Mouse (Mus musculus) liver, embryonic 14.5 days (tissue): ENCODE results near the gene Tnp1. TPM values are rescaled to one million over a fixed set of nuclear protein-coding genes. Genes with fewer than 3 reads are reported as not detected.

ENCODE experiments used
- ATAC-seq: fragments of 200-750 bp; cut with Nextera tagmentation; 2 replicates; pipeline ENCODE4 v1.8.0; 2017; ENCODE audit warnings: moderate number of reproducible peaks, mild to moderate bottlenecking, moderate library complexity; ENCODE audit not compliant: insufficient read depth
- DNase-seq, 3 experiments: peaks; one replicate each; pipeline ENCODE4 v3.0.0-alpha.2; 2012 to 2013; ENCODE audit warnings: low read depth in 3 of 3, low spot score in 3 of 3
- H3K27ac ChIP-seq: fragments of 300-500 bp; sonication (generic); 2 replicates; pipeline ENCODE4 v1.5.1; 2014; ENCODE audit warnings: moderate library complexity, mild to moderate bottlenecking, control low read depth, inconsistent platforms
- H3K27me3 ChIP-seq: fragments of 300-500 bp; sonication (generic); 2 replicates; pipeline ENCODE4 v1.6.1; 2014; ENCODE audit warnings: mild to moderate bottlenecking, low read length, moderate library complexity; ENCODE audit not compliant: control insufficient read depth, insufficient read depth
- H3K36me3 ChIP-seq: fragments of 300-500 bp; sonication (generic); replicated peaks from 2 replicates; pipeline ENCODE4 v1.6.1; 2014; ENCODE audit warnings: low read depth; ENCODE audit not compliant: control insufficient read depth, insufficient read depth
- H3K4me1 ChIP-seq, 2 experiments: fragments of 200-500 bp in 1 of 2; fragments of 300-500 bp in 1 of 2; sonication (generic) in 1 of 2; replicated peaks; 2 replicates each; pipeline ENCODE4 v1.6.1; 2012 to 2014; ENCODE audit warnings: antibody characterized with exemption in 1 of 2, inconsistent platforms in 1 of 2, low read length in 1 of 2; ENCODE audit not compliant: control insufficient read depth in 2 of 2, insufficient read depth in 2 of 2
- H3K4me2 ChIP-seq: fragments of 300-500 bp; sonication (generic); 2 replicates; pipeline ENCODE4 v1.6.1; 2014; ENCODE audit warnings: low read depth, mild to moderate bottlenecking, control low read depth, moderate library complexity
- H3K4me3 ChIP-seq, 2 experiments: fragments of 200-500 bp in 1 of 2; fragments of 300-500 bp in 1 of 2; sonication (generic) in 1 of 2; 2 replicates each; pipeline ENCODE4 v1.5.1; 2012 to 2014; ENCODE audit warnings: low read depth in 2 of 2, low read length in 2 of 2, mild to moderate bottlenecking in 2 of 2, control low read depth in 1 of 2, inconsistent platforms in 1 of 2, moderate library complexity in 1 of 2; ENCODE audit not compliant: insufficient read depth in 1 of 2
- H3K9ac ChIP-seq: fragments of 300-500 bp; sonication (generic); replicated peaks from 2 replicates; pipeline ENCODE4 v1.6.1; 2014; ENCODE audit warnings: mild to moderate bottlenecking, control low read depth, moderate library complexity
- H3K9me3 ChIP-seq: fragments of 300-500 bp; sonication (generic); 2 replicates; pipeline ENCODE4 v1.6.1; 2016; ENCODE audit warnings: low read length, mixed read lengths; ENCODE audit not compliant: control insufficient read depth
- CTCF ChIP-seq: IDR thresholded peaks from 2 replicates; pipeline ENCODE4 v1.5.1; 2016; ENCODE audit warnings: antibody characterized with exemption, low read depth, control low read depth
- EP300 ChIP-seq: IDR thresholded peaks from 2 replicates; pipeline ENCODE4 v1.6.1; 2016; ENCODE audit warnings: antibody characterized with exemption, low read depth
- WGBS: fragments of 180-500 bp; shearing (Covaris S2); extraction: QIAGEN DNeasy Blood & Tissue Kit; methylation state at CpG from one replicate; pipeline ENCODE4 v1.1.7; 2014; ENCODE audit not compliant: insufficient replicate concordance; 5-methylcytosine and 5-hydroxymethylcytosine counted together
- polyA plus RNA-seq, 2 experiments: library from polyadenylated mRNA; depleted of rRNA in 1 of 2; stranded (reverse) in 1 of 2; unstranded in 1 of 2; fragments of >200 nt; fragmentation: Nextera tagmentation in 1 of 2; extraction: Ambion mirVana in 1 of 2; gene quantifications; 2 replicates each; pipeline versions ENCODE4 v1.2.1 to v1.2.3; 2012 to 2014

Tnp1 gene
- polyA plus RNA-seq (2012; rRNA removed) (not detected in 2 replicates), polyA plus RNA-seq (2014; fragmentation: Nextera tagmentation; extraction: Ambion mirVana) (not detected in 2 replicates)

DNA sequence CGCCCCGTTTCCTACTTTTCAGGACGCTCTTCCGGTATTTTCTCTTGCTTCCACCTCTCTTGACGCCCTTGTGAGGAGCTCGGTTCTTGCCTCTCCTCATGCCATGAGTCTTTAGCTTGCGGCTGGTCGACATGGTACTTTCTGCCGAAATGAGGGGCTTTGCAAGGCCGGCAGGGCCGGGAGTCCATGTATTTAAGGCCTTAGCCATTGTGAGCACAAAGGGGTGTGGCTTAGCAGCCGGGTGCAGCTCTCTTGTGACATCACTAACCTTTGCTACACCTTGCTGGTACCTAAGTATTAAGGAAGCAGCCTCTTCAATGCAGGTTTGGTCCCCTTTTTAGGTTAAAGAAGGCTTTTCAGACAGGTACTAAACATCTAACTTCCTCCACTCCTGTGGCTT lies at the start of gene Tnp1:
TSS of gene Tnp1 (minus strand) at position 179 of the 400 bp plus-strand sequence.
- H3K4me2 ChIP-seq: no peak within 1 kb of the TSS
- no peak within 1 kb of the TSS for H3K27ac ChIP-seq
- ATAC-seq (no peak), DNase-seq (no peak)
- no peak within 1 kb of the TSS for H3K4me3 ChIP-seq
- H3K9ac ChIP-seq: no peak within 1 kb of the TSS
- WGBS: 78% methylated on average over 12 of the region's 12 CpGs
- no peaks in the 10 kb centered on the region for H3K9me3 ChIP-seq
- H3K27me3 ChIP-seq: no peaks in the 10 kb centered on the region
- TF ChIP-seq CTCF (no peak), EP300 (no peak)
- H3K4me1 ChIP-seq: no peaks in the 10 kb centered on the region
- H3K36me3 ChIP-seq: no peaks in the 10 kb centered on the region

DNA sequence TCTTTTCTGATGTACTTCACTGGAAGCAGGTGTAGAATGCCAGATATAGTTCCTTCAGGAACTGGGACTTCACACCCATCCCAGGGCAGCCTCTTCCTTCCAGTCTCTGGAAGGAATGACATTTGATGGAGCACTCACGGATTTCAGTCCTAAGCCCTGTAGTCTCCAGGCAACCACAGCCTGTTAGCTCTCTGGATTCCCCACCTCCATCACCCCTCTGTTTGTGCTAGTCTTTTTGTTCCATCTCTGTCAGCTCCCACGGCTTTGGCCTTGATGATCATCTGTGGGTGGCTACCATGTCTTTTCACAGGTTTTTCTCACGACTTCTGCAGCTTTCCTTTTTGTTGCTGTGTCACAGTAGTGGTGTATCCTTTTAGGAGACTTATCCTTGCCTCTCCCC lies 48.6 kb upstream of the Tnp1 start:
- H3K36me3 ChIP-seq: no peaks in the 10 kb centered on the region
- no peak for TF ChIP-seq CTCF
- TF ChIP-seq EP300: no peak
- H3K27ac ChIP-seq: no peak overlapping the region
- no peak for ATAC-seq
- no peaks in the 10 kb centered on the region for H3K27me3 ChIP-seq
- DNase-seq: no peak
- H3K9me3 ChIP-seq: no peaks in the 10 kb centered on the region
- H3K9ac ChIP-seq: no peak overlapping the region
- H3K4me3 ChIP-seq: no peak overlapping the region
- peaks cover 0 to 2% of the 10 kb centered on the region in 2 experiments; a peak in 1 of 4 replicates for H3K4me1 ChIP-seq
- no peak overlapping the region for H3K4me2 ChIP-seq
- WGBS: 50% methylated on average over 3 of the region's 3 CpGs

- ATAC-seq (no peak), DNase-seq (no peak)
- Histone ChIP-seq H3K36me3 (no peaks in the 10 kb centered on the region), H3K27me3 (no peaks in the 10 kb centered on the region), H3K4me1 (peaks cover 4 to 8% of the 10 kb centered on the region in 2 experiments), H3K27ac (no peak overlapping the region), H3K4me2 (no peak overlapping the region), H3K9me3 (no peaks in the 10 kb centered on the region), H3K4me3 (no peak overlapping the region), H3K9ac (no peak overlapping the region)
- WGBS: 55% methylated on average over 7 of the region's 7 CpGs
- TF ChIP-seq CTCF (no peak), EP300 (no peak)
Measured at GRCm38 (mm10) chr1:73061491-73062233, 46.0 kb upstream of the Tnp1 start.

DNA sequence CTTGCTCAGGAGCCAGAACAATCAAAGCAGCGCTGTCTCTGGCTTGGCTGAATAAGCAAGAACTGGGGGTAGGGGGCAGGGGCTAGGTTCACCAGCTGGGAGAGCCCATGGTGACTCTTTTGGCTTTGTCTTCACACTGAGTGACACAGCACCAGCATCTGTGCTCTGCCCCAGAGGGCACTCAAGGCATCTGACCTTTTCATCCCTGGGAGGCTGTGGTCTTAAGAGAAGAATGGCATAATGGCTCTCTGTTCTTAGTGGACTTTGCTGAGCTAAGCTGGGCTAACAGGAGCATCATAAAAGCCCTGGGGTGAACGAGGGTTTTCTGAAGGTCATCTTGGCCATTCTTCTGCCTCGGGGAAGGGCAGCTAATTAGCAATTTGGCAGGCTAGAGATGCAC lies 44.6 kb upstream of the Tnp1 start:
- H3K9ac ChIP-seq: no peak overlapping the region
- no peaks in the 10 kb centered on the region for H3K36me3 ChIP-seq
- no peak overlapping the region for H3K4me2 ChIP-seq
- H3K27me3 ChIP-seq: no peaks in the 10 kb centered on the region
- no peak overlapping the region for H3K27ac ChIP-seq
- H3K4me1 ChIP-seq: peaks cover 4 to 5% of the 10 kb centered on the region in 2 experiments
- no peak overlapping the region for H3K4me3 ChIP-seq
- H3K9me3 ChIP-seq: no peaks in the 10 kb centered on the region
- TF ChIP-seq EP300: no peak
- no peak for TF ChIP-seq CTCF
- ATAC-seq (no peak), DNase-seq (no peak)
- 43% methylated on average over 3 of the region's 3 CpGs for WGBS

DNA sequence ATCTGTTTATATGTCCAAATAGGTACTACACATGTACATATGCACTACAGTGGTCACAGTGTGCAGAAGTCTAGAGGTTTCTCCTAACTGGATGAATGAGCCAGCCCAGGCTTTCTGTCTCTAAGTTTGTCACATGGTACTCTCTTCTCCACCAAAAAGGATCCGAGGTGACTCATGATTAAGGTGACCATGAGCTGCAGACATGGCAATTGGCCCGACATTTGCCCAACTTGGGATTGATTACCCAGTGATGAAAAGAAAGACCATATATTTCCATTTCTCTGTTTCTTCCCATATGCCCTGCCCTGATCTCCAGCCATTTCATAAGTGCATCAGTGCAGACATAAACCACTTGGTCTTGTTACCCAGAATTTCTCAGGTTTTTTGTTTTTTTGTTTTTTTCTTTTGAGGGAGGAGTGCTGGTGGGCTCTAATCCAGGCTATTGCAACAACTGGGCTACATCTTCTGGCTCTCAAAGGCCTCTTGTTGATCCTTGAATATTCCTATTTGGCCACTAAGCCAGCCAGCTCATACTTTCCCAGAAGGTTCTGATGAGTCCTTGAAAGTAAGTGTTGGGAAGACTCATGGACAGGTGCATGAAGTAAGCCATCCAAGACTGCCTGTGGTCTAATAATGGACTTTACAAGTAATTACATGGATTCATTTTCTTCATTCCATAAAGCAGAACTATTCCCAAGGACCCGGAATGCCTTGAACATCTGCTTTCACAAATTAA lies 40.7 kb upstream of the Tnp1 start:
- no peak for DNase-seq
- H3K9me3 ChIP-seq: no peaks in the 10 kb centered on the region
- no peaks in the 10 kb centered on the region; the same call in 1 of the 2 replicates for H3K27me3 ChIP-seq
- no peak overlapping the region for H3K4me2 ChIP-seq
- TF ChIP-seq EP300: no peak
- no peak for TF ChIP-seq CTCF
- ATAC-seq: no peak
- WGBS: 68% methylated on average over 3 of the region's 3 CpGs
- no peaks in the 10 kb centered on the region for H3K36me3 ChIP-seq
- H3K4me3 ChIP-seq: no peak overlapping the region
- no peak overlapping the region for H3K27ac ChIP-seq
- H3K4me1 ChIP-seq: peaks cover 4 to 5% of the 10 kb centered on the region in 2 experiments
- no peak overlapping the region for H3K9ac ChIP-seq
